Mouse (Mus musculus): ENCODE data around the gene Map9. TPM values are rescaled to one million over a fixed set of nuclear protein-coding genes. Genes with fewer than 3 reads are reported as not detected.
"Not testable (repeated sequence)": the region's sequence is repeated elsewhere in the genome, so short reads cannot be mapped to it uniquely, and the experiment has no call there.

The Map9 gene
- total RNA-seq, 2 experiments from 2014 or later: 4.8 to 5.0 TPM

DNA sequence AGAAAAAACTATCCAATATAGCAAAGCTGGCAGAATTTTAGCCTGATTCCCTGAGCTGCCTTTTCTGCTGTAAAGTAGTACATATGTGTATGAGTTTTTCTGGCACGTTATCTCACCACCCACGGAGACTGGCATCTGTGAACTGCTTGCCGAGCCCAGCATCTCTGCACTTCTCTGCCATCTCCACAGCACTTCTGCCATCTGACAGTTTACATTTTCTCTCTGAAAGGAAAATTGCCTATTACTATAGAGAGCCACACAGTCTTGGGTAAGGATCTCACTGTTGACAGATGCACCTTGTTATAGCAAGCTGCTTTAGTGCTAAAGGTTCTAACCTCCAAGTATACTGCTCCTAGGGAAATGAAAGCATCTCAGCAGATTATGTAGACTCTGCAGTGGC is 48.5 kb downstream of the Map9 start:
- DNase-seq (ENCODE audit: low spot score in 2 of 2): no peak

DNA sequence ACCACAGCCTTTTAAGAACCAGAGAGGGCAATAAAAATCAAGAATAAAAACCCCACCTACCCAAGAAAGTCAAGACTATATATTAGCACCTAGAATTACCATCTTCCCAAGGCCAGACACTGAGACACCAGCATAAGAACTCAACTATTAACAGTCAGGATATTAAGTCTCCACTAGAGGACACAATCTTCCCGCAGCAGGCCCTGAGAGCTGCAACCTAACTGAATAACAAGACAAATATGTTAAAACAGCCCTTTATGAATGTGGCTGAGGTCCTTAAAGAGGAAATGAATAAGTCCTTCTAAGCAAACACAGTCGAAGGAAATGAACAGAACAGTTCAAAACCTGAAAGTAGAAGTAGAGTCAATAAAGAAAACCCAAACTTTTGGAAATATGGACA is 49.6 kb downstream of the Map9 start:
- DNase-seq (ENCODE audit: low spot score in 2 of 2): no peak

- no peak for DNase-seq (ENCODE audit: low spot score in 2 of 2)
Observed at GRCm38 (mm10) chr3:82412397-82412796, 54.6 kb downstream of the Map9 start.

- DNase-seq (ENCODE audit: low spot score in 2 of 2): no peak
Observed at GRCm38 (mm10) chr3:82417958-82418357, 60.1 kb downstream of the Map9 start.

DNA sequence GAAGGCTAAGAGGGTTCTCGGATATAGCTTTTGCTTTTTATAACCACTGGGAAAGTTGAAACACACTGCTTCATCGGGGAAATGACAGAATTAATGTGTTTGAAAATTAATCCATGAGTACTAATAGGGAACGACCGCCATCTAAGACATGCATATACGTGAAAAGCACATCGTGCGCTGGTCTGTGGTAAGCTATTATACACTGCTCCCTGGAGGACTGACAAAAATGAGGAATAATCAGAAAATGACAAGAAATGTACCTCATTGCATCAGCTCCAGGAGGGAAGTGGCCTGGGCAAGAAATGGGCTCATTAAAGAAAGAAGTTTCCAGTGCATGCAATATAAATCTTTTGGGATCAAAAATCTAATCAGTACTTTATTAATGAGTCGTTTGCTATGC is 77.5 kb downstream of the Map9 start:
- no peak for DNase-seq (ENCODE audit: low spot score in 2 of 2)

DNA sequence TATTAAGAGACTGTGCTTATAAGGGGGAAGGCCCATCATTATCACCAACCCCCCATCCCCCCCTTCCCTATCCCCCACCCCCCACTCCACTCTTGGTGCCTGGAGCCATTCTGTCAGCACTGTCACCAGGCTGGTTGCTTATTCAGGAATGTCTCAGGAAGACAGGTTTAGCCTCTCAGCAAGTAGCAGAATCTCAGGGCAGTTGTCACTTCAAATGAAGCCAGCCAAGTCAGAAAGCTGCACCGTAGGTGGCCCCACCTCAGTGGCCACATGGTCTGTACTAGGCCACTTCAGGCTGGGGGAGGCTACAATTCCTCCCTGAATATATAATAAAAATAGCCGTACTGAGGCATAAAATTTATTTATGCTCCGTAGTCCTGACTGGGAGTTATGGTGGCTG is 83.1 kb downstream of the Map9 start:
- DNase-seq (ENCODE audit: low spot score in 2 of 2): no peak

DNA sequence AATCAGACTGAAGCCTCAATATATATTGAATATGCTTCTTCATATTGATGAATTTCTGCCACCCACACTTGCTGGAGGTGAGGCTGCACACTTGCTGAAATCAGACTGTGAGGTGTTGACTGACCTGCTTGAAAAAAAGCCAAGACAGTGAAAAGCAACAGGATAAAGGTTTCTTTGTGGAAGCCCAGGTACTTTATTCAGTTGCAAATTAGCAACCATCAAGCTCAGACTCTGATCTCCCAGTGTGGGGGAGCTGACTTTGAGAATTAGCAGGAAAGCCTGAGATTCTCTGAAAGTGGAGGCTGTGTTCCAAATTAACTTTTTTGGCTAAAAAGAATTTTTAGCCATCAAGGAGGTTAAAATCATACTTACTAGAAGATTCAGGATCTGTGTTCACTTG is 83.8 kb downstream of the Map9 start:
- DNase-seq (ENCODE audit: low spot score in 2 of 2): not testable (repeated sequence)

Other genes with a start within 250 kb of the Map9 start
- 10 to 100 TPM; 24.1 to 24.7 TPM for gene Gucy1a1, start 212.3 kb upstream of the Map9 start, total RNA-seq (2021)
- gene Npy2r, start 190.0 kb downstream of the Map9 start, total RNA-seq (2021): 1 to 10 TPM; 8.7 to 9.8 TPM